Mouse (Mus musculus) left cerebral cortex, adult 9 months (tissue): Measurements from ENCODE around the gene Exph5.

Source experiments
- DNase-seq, 2 experiments: peaks; one replicate each; pipeline ENCODE4 v3.0.0; 2022; ENCODE audit warnings: low spot score in 2 of 2

Exph5 gene

GRCm38 (mm10) chr9:53356219-53357155 lies 55.0 kb downstream of the Exph5 start:
- DNase-seq, result no peak

GRCm38 (mm10) chr9:53371339-53371738 lies 69.9 kb downstream of the Exph5 start:
- no peak for DNase-seq

GRCm38 (mm10) chr9:53375907-53376306 lies 74.4 kb downstream of the Exph5 start:
- DNase-seq, result no peak

GRCm38 (mm10) chr9:53376820-53377219 lies 75.3 kb downstream of the Exph5 start:
- DNase-seq, result no peak

GRCm38 (mm10) chr9:53377597-53377996 lies 76.1 kb downstream of the Exph5 start:
- DNase-seq, result no peak

GRCm38 (mm10) chr9:53378171-53378570 lies 76.7 kb downstream of the Exph5 start:
- DNase-seq, result no peak

- no peak for DNase-seq
Observed at GRCm38 (mm10) chr9:53380595-53380994, 79.1 kb downstream of the Exph5 start.

- DNase-seq, result no peak
Observed at GRCm38 (mm10) chr9:53381113-53381615, 79.7 kb downstream of the Exph5 start.

GRCm38 (mm10) chr9:53383951-53384866 lies 82.7 kb downstream of the Exph5 start, which contains the start of gene Kdelc2:
Gene Kdelc2, plus strand, starts transcription at chr9:53384025.
- peak; percentile 73 to 87 for DNase-seq

GRCm38 (mm10) chr9:53384873-53385272 lies 83.4 kb downstream of the Exph5 start:
- DNase-seq, result no peak

GRCm38 (mm10) chr9:53387431-53387830 lies 86.0 kb downstream of the Exph5 start:
- no peak for DNase-seq

- DNase-seq, result no peak
Observed at GRCm38 (mm10) chr9:53389109-53389508, 87.6 kb downstream of the Exph5 start.

- no peak for DNase-seq
Observed at GRCm38 (mm10) chr9:53390136-53390535, 88.7 kb downstream of the Exph5 start.

GRCm38 (mm10) chr9:53397685-53398387 lies 96.4 kb downstream of the Exph5 start:
- DNase-seq, result no peak

- DNase-seq, result peak in 1 of 2 experiments; percentile 58
Observed at GRCm38 (mm10) chr9:53398388-53398700, 96.9 kb downstream of the Exph5 start.

GRCm38 (mm10) chr9:53399537-53399936 lies 98.1 kb downstream of the Exph5 start:
- peak in 1 of 2 experiments; percentile 23 for DNase-seq

GRCm38 (mm10) chr9:53400696-53401095 lies 99.2 kb downstream of the Exph5 start:
- no peak for DNase-seq

GRCm38 (mm10) chr9:53401146-53401545 lies 99.7 kb downstream of the Exph5 start:
- DNase-seq, result no peak

GRCm38 (mm10) chr9:53402291-53402711 lies 100.8 kb downstream of the Exph5 start, which contains the start of gene 4930550C14Rik:
Gene 4930550C14Rik, plus strand, starts transcription at chr9:53402325.
- DNase-seq, result peak in 1 of 2 experiments; percentile 22

GRCm38 (mm10) chr9:53402991-53403390 lies 101.5 kb downstream of the Exph5 start:
- no peak for DNase-seq

GRCm38 (mm10) chr9:53404050-53404752 lies 102.7 kb downstream of the Exph5 start:
- no peak for DNase-seq
